Mouse (Mus musculus) spleen, adult 2 months (tissue): ENCODE measurements around the gene Gm21987. TPM values are rescaled to one million over a fixed set of nuclear protein-coding genes. Genes with fewer than 3 reads are reported as not detected.

Source experiments
- DNase-seq, 2 experiments: peaks; one replicate each; pipeline versions ENCODE4 v3.0.0 to v3.0.0-alpha.2; 2012 to 2021; ENCODE audit warnings: low spot score in 2 of 2, low read depth in 1 of 2
- H3K27ac ChIP-seq: fragments of 200-500 bp; 2 replicates; pipeline ENCODE4 v1.5.1; 2012; ENCODE audit warnings: low read length, inconsistent platforms; ENCODE audit not compliant: insufficient read depth
- H3K27me3 ChIP-seq: fragments of 200-500 bp; 2 replicates; pipeline ENCODE4 v1.6.1; 2012; ENCODE audit warnings: mild to moderate bottlenecking, moderate library complexity, low read length, inconsistent platforms; ENCODE audit not compliant: control insufficient read depth, insufficient read depth
- H3K36me3 ChIP-seq: fragments of 200-500 bp; 2 replicates; pipeline ENCODE4 v1.6.1; 2012; ENCODE audit warnings: mild to moderate bottlenecking, low read length, inconsistent platforms; ENCODE audit not compliant: control insufficient read depth, insufficient read depth
- H3K4me1 ChIP-seq: fragments of 200-500 bp; 2 replicates; pipeline ENCODE4 v1.6.1; 2011; ENCODE audit warnings: inconsistent platforms; ENCODE audit not compliant: control insufficient read depth, insufficient read depth, insufficient read length
- H3K4me3 ChIP-seq: fragments of 200-500 bp; 2 replicates; pipeline ENCODE4 v1.5.1; 2011; ENCODE audit warnings: mild to moderate bottlenecking, inconsistent platforms; ENCODE audit not compliant: insufficient read depth, insufficient read length; ENCODE audit errors: extremely low read depth
- CTCF ChIP-seq: fragments of 200-500 bp; IDR thresholded peaks from 2 replicates; pipeline ENCODE4 v1.5.1; 2011; ENCODE audit warnings: mild to moderate bottlenecking, inconsistent platforms; ENCODE audit not compliant: insufficient read depth, insufficient read length, insufficient replicate concordance; ENCODE audit errors: extremely low read depth
- POLR2A ChIP-seq: fragments of 200-500 bp; IDR thresholded peaks from 2 replicates; pipeline ENCODE4 v1.6.1; 2011; ENCODE audit warnings: low read depth, low read length, inconsistent platforms
- WGBS: fragments of 180-500 bp; shearing (Covaris S2); methylation state at CpG from one replicate; pipeline ENCODE4 v1.1.7; 2018; 5-methylcytosine and 5-hydroxymethylcytosine counted together
- polyA plus RNA-seq: library from polyadenylated mRNA; depleted of rRNA; stranded (reverse); fragments of >200 nt; gene quantifications from 2 replicates; pipeline ENCODE4 v1.2.3, GENCODE M21; 2012

Gm21987 gene
- polyA plus RNA-seq, 1 experiment = not detected

DNA sequence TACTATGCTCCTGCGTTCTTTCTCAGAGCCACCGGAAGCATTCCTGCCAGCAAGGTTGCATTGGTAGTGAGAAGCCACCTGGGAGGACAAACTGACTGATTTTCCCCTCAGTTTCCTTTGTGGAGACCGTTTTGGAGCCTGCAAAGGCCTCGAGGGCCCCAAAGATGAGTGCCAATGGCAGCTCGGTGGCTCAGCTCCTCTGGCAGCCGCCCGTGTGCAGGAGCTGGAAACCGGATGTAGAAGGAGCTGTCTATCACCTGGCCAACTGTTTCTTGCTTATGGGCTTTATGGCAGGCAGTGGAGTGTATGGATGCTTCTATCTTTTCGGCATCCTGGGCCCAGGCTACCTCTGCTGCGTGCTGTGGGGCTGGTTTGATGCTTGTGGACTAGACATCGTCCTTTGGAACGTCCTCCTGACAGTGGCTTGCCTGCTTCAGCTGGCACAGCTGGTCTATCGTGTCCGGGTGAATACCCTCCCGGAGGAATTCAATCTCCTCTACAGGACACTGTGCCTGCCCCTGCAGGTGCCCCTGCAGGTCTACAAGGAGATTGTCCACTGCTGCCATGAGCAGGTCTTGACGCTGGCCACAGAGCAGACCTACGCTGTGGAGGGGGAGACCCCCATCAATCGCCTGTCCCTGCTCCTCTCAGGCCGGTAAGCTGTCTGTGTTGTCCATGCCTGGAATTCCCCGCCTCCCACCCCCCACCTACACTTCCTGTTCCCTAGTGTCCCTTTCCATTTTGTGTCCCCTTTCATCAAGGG, 15.8 kb downstream of the Gm21987 start:
- H3K4me3 ChIP-seq = no peak overlapping the region
- WGBS = 90% methylated on average over 20 of the region's 20 CpGs
- TF ChIP-seq CTCF (no peak), POLR2A (no peak)
- H3K27ac ChIP-seq = no peak overlapping the region
- no peaks in the 10 kb centered on the region for H3K36me3 ChIP-seq
- H3K27me3 ChIP-seq = no peaks in the 10 kb centered on the region
- no peak for DNase-seq
- H3K4me1 ChIP-seq = no peaks in the 10 kb centered on the region

DNA sequence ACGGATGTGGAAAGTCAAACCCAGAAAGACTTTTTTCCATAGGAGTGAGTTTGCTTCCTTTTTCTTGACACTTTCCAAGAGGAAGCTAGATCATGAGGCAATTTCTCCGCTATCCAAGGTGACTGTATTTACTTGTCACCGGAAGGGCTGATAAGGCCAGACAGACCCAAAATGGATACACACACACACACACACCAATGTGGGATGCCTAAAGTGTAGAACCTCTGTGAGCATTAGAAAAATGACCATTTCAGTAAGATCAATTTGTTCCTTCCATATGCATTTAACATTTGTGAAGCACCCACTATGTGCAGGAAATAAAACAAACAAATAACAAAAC, 16.4 kb downstream of the Gm21987 start:
- no peak overlapping the region for H3K4me3 ChIP-seq

DNA sequence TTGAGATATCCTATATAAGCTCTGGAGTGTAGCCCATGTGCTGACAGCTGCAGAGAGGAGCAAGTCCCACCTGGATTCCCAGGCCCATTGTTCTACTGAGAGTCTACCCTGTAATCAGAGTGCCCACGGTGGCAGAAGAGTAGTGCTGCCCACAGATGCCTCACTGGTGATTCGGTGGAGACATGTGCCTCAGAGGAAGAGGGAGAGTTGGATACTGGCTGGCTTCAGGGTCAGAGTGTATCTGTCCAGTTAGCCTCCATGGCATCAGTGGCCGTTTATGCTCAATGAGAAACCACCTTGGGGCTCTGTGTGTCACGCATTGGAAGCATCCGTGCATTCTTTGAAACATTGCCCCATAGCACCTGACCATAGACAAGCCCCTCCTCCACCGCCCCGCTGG, 16.8 kb downstream of the Gm21987 start:
- Histone ChIP-seq H3K27ac (no peak overlapping the region), H3K27me3 (no peaks in the 10 kb centered on the region), H3K36me3 (no peaks in the 10 kb centered on the region), H3K4me1 (no peaks in the 10 kb centered on the region), H3K4me3 (no peak overlapping the region)
- 85% methylated on average over 7 of the region's 7 CpGs for WGBS
- DNase-seq = no peak
- TF ChIP-seq CTCF (no peak), POLR2A (no peak)

More for the DNA sequence above, 16.4 kb downstream of the Gm21987 start:
- Histone ChIP-seq H3K27ac (no peak overlapping the region), H3K4me1 (no peaks in the 10 kb centered on the region), H3K36me3 (no peaks in the 10 kb centered on the region), H3K27me3 (no peaks in the 10 kb centered on the region)
- no peak for DNase-seq
- TF ChIP-seq POLR2A (no peak), CTCF (no peak)
- 78% methylated on average over 3 of the region's 3 CpGs for WGBS

DNA sequence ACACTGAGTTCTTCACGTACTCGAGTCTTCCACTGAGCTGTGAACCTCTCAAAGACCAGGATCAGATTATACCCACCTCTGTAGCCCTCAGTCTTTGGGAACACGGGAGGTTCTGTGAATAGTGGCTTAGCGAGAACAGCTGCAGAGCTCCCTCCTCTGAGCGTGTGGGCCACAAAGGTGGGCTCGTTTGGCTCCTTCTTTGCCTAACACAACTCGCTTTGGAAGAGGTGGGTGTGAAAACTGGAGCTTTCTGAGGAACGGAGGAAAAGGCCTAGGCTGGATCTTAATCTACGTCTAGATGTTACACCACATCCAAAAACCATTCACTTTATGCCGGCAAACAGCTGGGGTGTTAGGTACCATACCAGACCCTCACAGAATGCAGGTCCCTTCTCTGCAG, 18.6 kb downstream of the Gm21987 start:
- 96% methylated on average over 10 of the region's 10 CpGs for WGBS
- Histone ChIP-seq H3K27ac (no peak overlapping the region), H3K4me3 (no peak overlapping the region), H3K27me3 (no peaks in the 10 kb centered on the region), H3K36me3 (no peaks in the 10 kb centered on the region), H3K4me1 (no peaks in the 10 kb centered on the region)
- TF ChIP-seq CTCF (no peak), POLR2A (no peak)
- DNase-seq = no peak

DNA sequence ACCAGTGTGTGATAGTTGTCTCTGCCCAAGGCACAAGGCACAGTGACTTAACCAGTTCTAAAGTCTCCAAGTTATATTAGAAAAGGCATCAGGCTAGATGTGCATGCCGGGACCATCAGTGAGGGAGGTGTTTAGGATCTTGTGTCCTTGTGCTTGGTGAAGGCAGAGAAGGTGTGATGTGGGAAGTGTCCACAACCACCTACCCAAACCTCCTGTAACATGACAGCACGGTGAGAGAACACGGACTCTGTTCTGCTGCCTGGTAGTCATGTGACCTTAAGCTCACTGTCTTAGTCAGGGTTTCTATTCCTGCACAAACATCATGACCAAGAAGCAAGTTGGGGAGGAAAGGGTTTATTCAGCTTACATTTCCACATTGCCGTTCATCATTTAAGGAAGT, 19.4 kb downstream of the Gm21987 start:
- H3K4me3 ChIP-seq = no peak overlapping the region
- no peaks in the 10 kb centered on the region for H3K36me3 ChIP-seq
- no peaks in the 10 kb centered on the region for H3K4me1 ChIP-seq
- 74% methylated on average over 4 of the region's 4 CpGs for WGBS
- TF ChIP-seq CTCF (no peak), POLR2A (no peak)
- no peak for DNase-seq
- H3K27me3 ChIP-seq = no peaks in the 10 kb centered on the region
- H3K27ac ChIP-seq = no peak overlapping the region

DNA sequence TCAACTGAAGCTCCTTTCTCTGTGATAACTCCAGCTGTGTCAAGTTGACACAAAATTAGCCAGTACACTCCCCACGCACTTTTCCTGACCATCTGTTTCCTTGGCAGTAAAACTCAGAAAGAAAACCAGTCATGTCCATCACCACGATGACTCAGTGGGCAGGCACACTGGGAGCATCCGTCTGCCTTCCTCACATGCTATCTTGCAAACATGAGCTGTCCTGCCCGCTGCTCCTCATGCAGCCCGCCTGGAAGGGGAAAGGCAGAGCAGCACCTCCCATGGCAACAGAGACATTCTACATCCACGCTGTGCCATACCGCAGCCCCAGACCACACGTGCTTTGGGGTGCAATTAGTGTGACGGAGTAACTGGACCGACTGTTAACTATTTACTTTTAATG, 21.5 kb downstream of the Gm21987 start:
- H3K27me3 ChIP-seq = no peaks in the 10 kb centered on the region
- no peaks in the 10 kb centered on the region for H3K4me1 ChIP-seq
- DNase-seq = no peak
- WGBS = 55% methylated on average over 10 of the region's 10 CpGs
- TF ChIP-seq CTCF (no peak), POLR2A (no peak)
- H3K27ac ChIP-seq = no peak overlapping the region
- no peak overlapping the region for H3K4me3 ChIP-seq
- no peaks in the 10 kb centered on the region for H3K36me3 ChIP-seq

DNA sequence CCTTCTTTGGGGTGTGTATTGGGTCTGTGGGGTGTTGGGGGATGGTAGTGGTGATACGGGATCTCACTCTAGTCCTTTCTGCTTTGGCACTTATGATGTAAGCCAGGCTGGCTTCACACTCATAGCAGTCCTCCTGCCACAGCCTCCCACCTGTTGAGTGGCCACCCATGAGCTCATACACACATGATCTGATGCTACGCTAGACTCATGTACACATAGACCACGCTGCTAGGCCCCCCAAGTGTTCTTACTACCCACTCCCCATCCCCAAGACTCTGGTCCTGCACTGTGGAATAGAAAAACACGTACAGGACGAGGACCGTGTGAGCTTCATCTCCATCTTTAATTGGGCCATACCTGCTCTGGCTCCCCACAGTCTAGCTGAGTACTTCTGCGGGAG, 22.2 kb downstream of the Gm21987 start:
- Histone ChIP-seq H3K36me3 (no peaks in the 10 kb centered on the region), H3K4me1 (no peaks in the 10 kb centered on the region), H3K27ac (no peak overlapping the region), H3K4me3 (no peak overlapping the region), H3K27me3 (no peaks in the 10 kb centered on the region)
- TF ChIP-seq CTCF (no peak), POLR2A (no peak)
- no peak for DNase-seq
- 86% methylated on average over 7 of the region's 7 CpGs for WGBS

DNA sequence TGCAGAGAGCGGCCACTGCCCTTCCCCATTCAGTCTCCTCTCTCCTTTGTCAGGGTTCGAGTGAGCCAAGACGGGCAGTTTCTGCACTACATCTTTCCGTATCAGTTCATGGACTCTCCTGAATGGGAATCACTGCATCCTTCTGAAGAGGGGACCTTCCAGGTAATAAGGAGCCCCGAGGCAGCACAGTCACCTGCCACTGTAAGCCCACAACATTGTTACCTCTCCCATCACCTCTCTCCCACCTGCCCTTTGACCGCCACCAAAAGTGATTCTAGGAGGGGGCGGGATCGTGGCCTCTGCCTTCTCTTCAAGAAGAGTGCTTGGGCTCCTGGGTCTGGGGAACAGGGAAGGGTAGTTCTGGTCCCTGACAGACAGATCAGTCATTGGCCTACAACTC, 22.6 kb downstream of the Gm21987 start:
- Histone ChIP-seq H3K4me1 (no peaks in the 10 kb centered on the region), H3K4me3 (no peak overlapping the region), H3K27me3 (no peaks in the 10 kb centered on the region), H3K27ac (no peak overlapping the region), H3K36me3 (no peaks in the 10 kb centered on the region)
- WGBS = 92% methylated on average over 8 of the region's 8 CpGs
- DNase-seq = no peak
- no peak for TF ChIP-seq POLR2A
- no peak for TF ChIP-seq CTCF
